Mouse (Mus musculus) Patski (cell line): ENCODE measurements around the gene Snap23. TPM values are rescaled to one million over a fixed set of nuclear protein-coding genes. Genes with fewer than 3 reads are reported as not detected.
"Not testable (repeated sequence)": the region's sequence is repeated elsewhere in the genome, so short reads cannot be mapped to it uniquely, and the experiment has no call there.

Source experiments
- ATAC-seq: fragments of 100-300 bp; one replicate; pipeline ENCODE4 v1.8.0; 2021
- CTCF ChIA-PET: fragments of 350-600 bp; sonication (Branson Sonifier 250); formaldehyde crosslinking; loops from one replicate; lab custom pipeline; 2022; ENCODE audit warnings: inconsistent platforms; lab: Charles Lee
- POLR2A ChIA-PET: fragments of 350-600 bp; sonication (Branson Sonifier 250); formaldehyde crosslinking; loops from one replicate; lab custom pipeline; 2022; ENCODE audit warnings: antibody characterized with exemption, inconsistent platforms; lab: Charles Lee
- DNase-seq: peaks from one replicate; pipeline ENCODE4 v3.0.0-alpha.2; 2011; ENCODE audit warnings: low read depth, low spot score
- H3K27me3 ChIP-seq: fragments of 371-371 bp; one replicate; pipeline ENCODE4 v1.5.1; 2021
- CTCF ChIP-seq: fragments of 100-300 bp; IDR thresholded peaks from one replicate; pipeline ENCODE4 v1.5.1; 2021
- in situ Hi-C: fragments of 300-500 bp; cut with MboI; formaldehyde crosslinking; loops from 3 replicates; pipeline ENCODE4 v1.11.1; 2018; ENCODE audit warnings: low pct_unique_long_range_greater_than_20kb, mixed read lengths
- polyA plus RNA-seq: library from polyadenylated mRNA; unstranded; gene quantifications from one replicate; pipeline ENCODE4 v1.2.3, GENCODE M21; 2021

Snap23 gene
- polyA plus RNA-seq, 1 experiment from 2014 or later: 61.4 TPM

GRCm38 (mm10) chr2:120561524-120561923 is 5.9 kb upstream of the Snap23 start:
- CTCF ChIA-PET: interaction anchor here (0.9 to 1.2 kb wide), 3 partner anchors 9 to 25 kb away, joined by 4 to 5 read pairs (median 4); no protein-coding TSS in a partner anchor
- ATAC-seq (no peak), DNase-seq (no peak)
- POLR2A ChIA-PET: no interaction called here
- H3K27me3 ChIP-seq: no peaks in the 10 kb centered on the region
- TF ChIP-seq CTCF: no peak
- in situ Hi-C loops: no loop called here

DNA sequence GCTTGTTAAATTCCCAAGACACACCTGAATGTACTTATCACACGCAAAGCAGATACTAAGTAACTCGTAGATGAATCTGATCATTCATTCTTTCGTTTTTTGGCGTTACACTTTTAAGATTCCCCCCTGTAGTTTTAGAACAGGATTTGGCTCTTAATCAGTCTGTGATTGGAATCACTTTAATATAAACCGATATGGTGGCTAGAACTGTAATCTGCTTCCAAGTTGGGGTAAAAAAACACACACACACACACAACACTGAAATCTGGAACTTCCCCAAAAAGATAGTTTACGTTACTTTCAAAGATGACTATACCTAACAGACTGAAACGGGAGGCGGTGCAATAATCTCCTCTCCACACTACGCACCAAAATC is 4.6 kb upstream of the Snap23 start:
- ChIA-PET POLR2A (interaction anchor here (0.6 to 0.8 kb wide), 3 partner anchors 10 to 169 kb away, joined by 3 read pairs; no protein-coding TSS in a partner anchor), CTCF (interaction anchor here (1.4 kb wide), 1 partner anchor 16 kb away, joined by 5 read pairs; no protein-coding TSS in a partner anchor)
- in situ Hi-C loops: no loop called here
- no peak for DNase-seq
- TF ChIP-seq CTCF: no peak
- no peak for ATAC-seq
- H3K27me3 ChIP-seq: no peaks in the 10 kb centered on the region

DNA sequence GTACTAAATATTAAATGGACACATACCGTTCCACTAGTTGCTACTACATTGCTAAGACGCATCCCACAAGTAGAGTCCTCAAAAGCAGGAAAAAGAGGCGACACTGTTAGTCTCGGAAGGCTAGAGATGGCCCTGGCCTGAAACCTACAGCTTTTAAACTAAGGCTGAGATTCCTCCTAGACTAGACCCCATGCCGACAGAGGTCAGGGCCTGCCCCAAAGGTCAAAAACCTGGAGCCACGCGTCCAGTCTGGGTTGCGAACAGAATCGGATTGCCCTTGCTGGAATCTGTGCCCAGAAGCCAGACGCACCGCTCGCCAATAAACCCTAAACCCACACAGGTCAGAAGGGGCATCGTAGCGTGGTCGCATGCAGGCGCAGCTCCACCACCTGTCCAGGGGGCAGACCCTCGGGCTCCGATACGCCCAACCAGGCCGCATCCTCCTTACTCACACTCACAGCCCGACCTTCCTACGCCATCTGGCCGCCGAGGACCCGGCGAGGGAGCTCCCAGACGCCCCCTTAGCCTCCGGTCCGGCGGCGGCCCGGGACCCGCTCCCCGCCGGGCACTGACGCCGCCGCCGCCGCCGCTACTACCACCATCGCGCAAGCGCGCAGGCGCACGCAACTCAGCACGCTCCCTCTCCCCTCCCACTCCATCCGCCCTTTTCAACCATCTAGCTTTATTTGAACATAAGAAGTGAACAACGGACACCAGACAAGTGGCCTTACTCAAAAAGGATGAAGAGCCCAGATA is 4.1 kb upstream of the Snap23 start, which contains the start of gene Zfp106:
Zfp106 (minus strand) TSS at position 609 of the 756 bp plus-strand sequence.
- ChIA-PET POLR2A (interaction anchor here (0.8 kb wide), 1 partner anchor 10 kb away, joined by 3 read pairs; no protein-coding TSS in a partner anchor), CTCF (interaction anchor here (0.9 to 1.4 kb wide), 2 partner anchors 17 to 28 kb away, joined by 3 to 5 read pairs; no protein-coding TSS in a partner anchor)
- ATAC-seq (no peak), DNase-seq (no peak)
- no peaks in the 10 kb centered on the region for H3K27me3 ChIP-seq
- in situ Hi-C loops: no loop called here
- TF ChIP-seq CTCF: no peak

- H3K27me3 ChIP-seq, ATAC-seq, CTCF ChIA-PET, POLR2A ChIA-PET, DNase-seq, in situ Hi-C loops: not testable (repeated sequence)
Measured at GRCm38 (mm10) chr2:120564548-120565188, 2.8 kb upstream of the Snap23 start.

DNA sequence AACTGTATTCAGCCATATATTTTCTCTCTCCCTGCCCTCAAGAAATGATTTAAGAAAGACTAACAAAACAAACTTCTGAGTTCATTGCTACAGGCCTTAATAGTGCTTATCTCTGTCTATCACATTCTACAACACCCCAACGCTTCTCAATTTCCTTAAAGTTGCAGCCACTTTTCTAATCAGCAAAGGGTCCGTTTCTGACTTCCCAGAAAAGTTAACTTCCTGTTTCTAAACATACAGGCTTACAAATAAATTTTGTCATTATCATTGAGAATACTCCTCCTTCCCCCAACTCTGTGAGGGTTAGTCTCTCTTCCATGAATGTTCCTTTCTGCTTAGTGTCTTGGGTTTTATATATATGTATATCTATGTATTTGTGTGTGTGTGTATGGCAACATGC is 2.1 kb upstream of the Snap23 start:
- no peak for TF ChIP-seq CTCF
- no peaks in the 10 kb centered on the region for H3K27me3 ChIP-seq
- ChIA-PET POLR2A (no interaction called here), CTCF (no interaction called here)
- ATAC-seq (no peak), DNase-seq (no peak)
- in situ Hi-C loops: no loop called here

- ATAC-seq: peak; percentile 79
- no peaks in the 10 kb centered on the region for H3K27me3 ChIP-seq
- DNase-seq: no peak
- TF ChIP-seq CTCF: no peak
- in situ Hi-C loops: no loop called here
- POLR2A ChIA-PET: interaction anchor here (0.6 to 1.5 kb wide), 2 partner anchors 13 to 1117 kb away, joined by 3 read pairs; no protein-coding TSS in a partner anchor
- CTCF ChIA-PET: interaction anchor here (1.3 kb wide), 1 partner anchor 40 kb away, joined by 4 read pairs; no protein-coding TSS in a partner anchor
Measured at GRCm38 (mm10) chr2:120567798-120568320, 388 bp downstream of the Snap23 start.

DNA sequence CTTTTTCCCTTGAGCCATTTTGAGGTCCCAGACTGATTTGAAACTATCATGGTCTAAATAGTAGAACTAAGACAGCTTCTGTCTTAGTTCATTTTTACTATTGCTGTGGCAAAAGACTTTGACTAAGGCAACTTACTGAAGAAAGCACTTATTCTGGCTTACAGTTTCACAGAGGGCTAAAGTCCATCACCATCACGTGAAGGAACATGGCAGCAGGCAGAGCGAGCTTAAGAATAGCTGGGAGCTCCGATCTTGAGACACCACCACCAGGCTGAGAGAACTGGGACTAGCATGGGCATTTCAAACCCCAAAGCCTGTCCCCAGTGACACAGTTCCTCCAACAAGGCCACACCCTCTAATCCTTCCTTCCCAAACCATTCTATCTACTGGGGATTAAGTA is 3.6 kb downstream of the Snap23 start:
- ChIA-PET POLR2A (interaction anchor here (0.6 kb wide), 1 partner anchor 165 kb away, joined by 9 read pairs; no protein-coding TSS in a partner anchor), CTCF (interaction anchor here (1.5 kb wide), 1 partner anchor 38 kb away, joined by 3 read pairs; no protein-coding TSS in a partner anchor)
- TF ChIP-seq CTCF: no peak
- ATAC-seq (no peak), DNase-seq (no peak)
- no peaks in the 10 kb centered on the region for H3K27me3 ChIP-seq
- in situ Hi-C loops: no loop called here

DNA sequence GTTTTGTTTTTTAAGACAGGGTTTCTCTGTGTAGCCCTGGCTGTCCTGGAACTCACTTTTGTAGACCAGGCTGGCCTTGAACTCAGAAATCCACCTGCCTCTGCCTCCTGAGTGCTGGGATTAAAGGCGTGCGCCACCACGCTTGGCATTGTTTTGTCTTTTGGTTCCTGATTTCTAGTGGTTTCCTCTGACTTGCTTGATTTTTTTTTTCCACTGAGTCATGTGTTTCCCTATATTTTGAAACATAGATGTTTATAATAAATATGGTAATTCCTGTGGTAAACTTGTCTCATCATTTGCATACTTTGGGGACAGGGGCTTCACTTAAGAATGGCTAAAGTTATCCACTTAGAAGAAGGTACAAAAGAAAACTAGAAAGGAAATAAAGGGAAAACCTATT is 4.7 kb downstream of the Snap23 start:
- CTCF ChIA-PET: interaction anchor here (1.5 kb wide), 1 partner anchor 36 kb away, joined by 3 read pairs; no protein-coding TSS in a partner anchor
- ATAC-seq: not testable (repeated sequence)

DNA sequence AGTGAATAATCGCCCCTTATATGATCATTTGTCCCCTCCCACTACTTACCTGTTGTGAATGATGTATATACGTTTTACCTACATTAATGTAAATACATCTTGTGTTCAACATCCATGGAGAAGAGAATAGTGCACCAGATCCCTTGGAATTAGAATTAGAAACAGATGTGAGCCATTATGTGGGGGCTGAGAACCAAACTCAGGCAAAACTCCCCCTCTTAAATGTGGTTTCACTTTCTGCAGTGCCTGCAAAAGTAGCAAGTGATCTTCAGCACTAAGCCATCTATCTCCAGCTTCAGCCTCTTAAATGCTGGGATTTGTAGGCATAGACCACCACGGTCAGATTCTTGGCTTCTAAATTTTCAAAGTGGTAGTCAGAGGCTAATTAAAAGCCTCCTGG is 7.7 kb downstream of the Snap23 start:
- no peak for DNase-seq
- in situ Hi-C loops: no loop called here
- TF ChIP-seq CTCF: no peak
- H3K27me3 ChIP-seq: no peaks in the 10 kb centered on the region
- POLR2A ChIA-PET: no interaction called here
- CTCF ChIA-PET: no interaction called here
- no peak for ATAC-seq

More for the DNA sequence above, 4.7 kb downstream of the Snap23 start:
- in situ Hi-C loops, POLR2A ChIA-PET, H3K27me3 ChIP-seq, DNase-seq: not testable (repeated sequence)

DNA sequence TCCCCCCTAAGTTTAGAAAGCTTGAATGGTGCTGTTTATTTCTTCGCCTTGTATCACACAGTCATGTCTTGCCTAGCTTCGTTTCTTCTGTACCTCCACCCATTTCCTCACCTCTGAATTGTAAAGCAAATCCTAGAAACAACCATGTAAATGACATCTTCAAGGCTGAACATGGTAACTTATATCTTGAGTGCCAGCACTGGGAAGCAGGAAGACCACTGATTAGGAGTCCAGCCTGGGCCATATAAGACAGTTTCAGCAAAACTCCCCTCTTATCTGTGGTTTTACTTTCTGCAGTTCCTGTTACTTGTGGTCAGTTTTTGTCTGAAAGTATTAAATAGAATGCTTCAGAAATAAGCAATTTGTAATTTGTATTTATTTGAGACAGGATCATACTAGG is 8.5 kb downstream of the Snap23 start:
- DNase-seq (no peak), ATAC-seq (no peak)
- POLR2A ChIA-PET: no interaction called here
- no peak for TF ChIP-seq CTCF
- H3K27me3 ChIP-seq: no peaks in the 10 kb centered on the region
- CTCF ChIA-PET: no interaction called here
- in situ Hi-C loops: no loop called here
